Mouse (Mus musculus) heart, adult 8-10 months (tissue): ENCODE data around the gene Cnot2. TPM values are rescaled to one million over a fixed set of nuclear protein-coding genes. Genes with fewer than 3 reads are reported as not detected.
A peak's percentile ranks its signal among the peaks of the same experiment; 100 is the strongest.

Source experiments
- DNase-seq: peaks from one replicate; pipeline ENCODE4 v3.0.0; 2022; ENCODE audit warnings: low spot score
- total RNA-seq, 4 experiments: library from RNA; stranded (reverse); gene quantifications; 2 replicates each; pipeline ENCODE4 v1.2.4; 2022

Gene Cnot2
- total RNA-seq, 4 experiments from 2014 or later = 30.3 to 38.1 (median 35.3) TPM

GRCm38 (mm10) chr10:116562731-116563480 lies 18.4 kb downstream of the Cnot2 start:
- no peak for DNase-seq

GRCm38 (mm10) chr10:116562210-116562609 lies 19.1 kb downstream of the Cnot2 start:
- no peak for DNase-seq

GRCm38 (mm10) chr10:116559171-116559570 lies 22.1 kb downstream of the Cnot2 start:
- no peak for DNase-seq

GRCm38 (mm10) chr10:116557166-116557565 lies 24.1 kb downstream of the Cnot2 start:
- no peak for DNase-seq

- no peak for DNase-seq
Measured at GRCm38 (mm10) chr10:116554434-116554833, 26.9 kb downstream of the Cnot2 start.

GRCm38 (mm10) chr10:116547958-116548357 lies 33.4 kb downstream of the Cnot2 start:
- no peak for DNase-seq

GRCm38 (mm10) chr10:116546177-116546576 lies 35.1 kb downstream of the Cnot2 start:
- no peak for DNase-seq

GRCm38 (mm10) chr10:116543061-116543460 lies 38.2 kb downstream of the Cnot2 start:
- DNase-seq = no peak

- no peak for DNase-seq
Measured at GRCm38 (mm10) chr10:116540750-116541149, 40.6 kb downstream of the Cnot2 start.

- DNase-seq = no peak
Measured at GRCm38 (mm10) chr10:116537495-116537894, 43.8 kb downstream of the Cnot2 start.

- DNase-seq = no peak
Measured at GRCm38 (mm10) chr10:116534278-116534677, 47.0 kb downstream of the Cnot2 start.

- DNase-seq = no peak
Measured at GRCm38 (mm10) chr10:116532561-116532960, 48.8 kb downstream of the Cnot2 start.

- no peak for DNase-seq
Measured at GRCm38 (mm10) chr10:116531063-116531462, 50.2 kb downstream of the Cnot2 start.

GRCm38 (mm10) chr10:116519588-116519987 lies 61.7 kb downstream of the Cnot2 start:
- DNase-seq = no peak

GRCm38 (mm10) chr10:116515590-116515989 lies 65.7 kb downstream of the Cnot2 start:
- no peak for DNase-seq

GRCm38 (mm10) chr10:116515158-116515557 lies 66.2 kb downstream of the Cnot2 start:
- no peak for DNase-seq

GRCm38 (mm10) chr10:116513254-116513635 lies 68.1 kb downstream of the Cnot2 start:
- no peak for DNase-seq

GRCm38 (mm10) chr10:116512521-116513253 lies 68.6 kb downstream of the Cnot2 start:
- peak; percentile 13 for DNase-seq

- DNase-seq = no peak
Measured at GRCm38 (mm10) chr10:116505303-116506014, 75.9 kb downstream of the Cnot2 start.

GRCm38 (mm10) chr10:116492768-116493167 lies 88.5 kb downstream of the Cnot2 start:
- DNase-seq = no peak

GRCm38 (mm10) chr10:116486895-116487747 lies 94.2 kb downstream of the Cnot2 start:
- DNase-seq = no peak
